Mouse (Mus musculus): Measurements from ENCODE around the gene Lhx9.

Lhx9 gene

DNA sequence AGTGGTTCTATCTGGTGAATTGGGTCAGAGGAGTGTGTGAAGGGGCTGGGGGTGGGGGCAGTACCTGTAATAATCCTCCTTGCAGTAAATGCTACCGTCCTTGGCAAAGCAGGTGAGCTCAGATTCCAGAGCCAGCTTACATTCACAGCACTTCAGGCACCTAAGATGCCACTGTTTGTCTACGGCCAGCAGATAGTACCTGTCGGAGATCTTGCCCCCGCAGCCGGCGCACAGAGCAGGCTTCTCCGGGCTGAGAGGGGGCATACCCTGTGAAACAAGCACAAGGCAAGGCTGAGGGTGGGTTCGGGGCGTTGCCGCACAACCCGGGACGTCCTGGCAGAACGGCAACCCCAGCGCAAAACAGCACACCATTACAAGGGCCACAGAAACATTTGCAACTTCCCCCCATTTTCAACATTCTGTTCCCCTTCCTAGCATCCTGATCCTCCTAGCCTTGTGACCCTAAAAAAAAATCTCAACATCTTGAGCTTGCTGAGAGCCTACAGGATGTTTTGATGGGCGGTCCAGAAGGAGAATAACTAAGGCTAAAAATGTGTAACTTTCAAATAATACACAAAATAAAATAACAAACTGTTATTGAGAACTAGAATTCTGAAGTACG is 8.5 kb downstream of the Lhx9 start:
- DNase-seq (ENCODE audit: low spot score) = no peak

DNA sequence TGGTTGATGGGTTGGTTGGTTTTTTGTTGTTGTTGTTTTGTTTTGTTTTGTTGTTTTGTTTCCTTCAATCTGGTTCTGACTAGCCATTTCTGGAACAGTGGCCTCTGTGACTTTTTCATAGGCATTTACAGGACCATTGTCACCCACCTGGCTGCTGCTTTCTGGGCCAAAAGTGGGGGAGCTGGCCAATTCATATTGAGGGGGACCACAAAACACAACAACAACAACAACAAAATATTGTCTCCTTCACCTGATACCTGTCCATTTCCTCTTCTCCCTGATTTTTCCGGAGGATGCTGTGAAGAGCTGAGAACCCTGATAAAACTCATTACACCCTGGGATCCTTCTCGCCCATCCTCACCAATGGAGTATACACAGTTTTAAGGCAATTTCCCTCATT is 9.1 kb downstream of the Lhx9 start:
- no peak for DNase-seq (ENCODE audit: low spot score)

DNA sequence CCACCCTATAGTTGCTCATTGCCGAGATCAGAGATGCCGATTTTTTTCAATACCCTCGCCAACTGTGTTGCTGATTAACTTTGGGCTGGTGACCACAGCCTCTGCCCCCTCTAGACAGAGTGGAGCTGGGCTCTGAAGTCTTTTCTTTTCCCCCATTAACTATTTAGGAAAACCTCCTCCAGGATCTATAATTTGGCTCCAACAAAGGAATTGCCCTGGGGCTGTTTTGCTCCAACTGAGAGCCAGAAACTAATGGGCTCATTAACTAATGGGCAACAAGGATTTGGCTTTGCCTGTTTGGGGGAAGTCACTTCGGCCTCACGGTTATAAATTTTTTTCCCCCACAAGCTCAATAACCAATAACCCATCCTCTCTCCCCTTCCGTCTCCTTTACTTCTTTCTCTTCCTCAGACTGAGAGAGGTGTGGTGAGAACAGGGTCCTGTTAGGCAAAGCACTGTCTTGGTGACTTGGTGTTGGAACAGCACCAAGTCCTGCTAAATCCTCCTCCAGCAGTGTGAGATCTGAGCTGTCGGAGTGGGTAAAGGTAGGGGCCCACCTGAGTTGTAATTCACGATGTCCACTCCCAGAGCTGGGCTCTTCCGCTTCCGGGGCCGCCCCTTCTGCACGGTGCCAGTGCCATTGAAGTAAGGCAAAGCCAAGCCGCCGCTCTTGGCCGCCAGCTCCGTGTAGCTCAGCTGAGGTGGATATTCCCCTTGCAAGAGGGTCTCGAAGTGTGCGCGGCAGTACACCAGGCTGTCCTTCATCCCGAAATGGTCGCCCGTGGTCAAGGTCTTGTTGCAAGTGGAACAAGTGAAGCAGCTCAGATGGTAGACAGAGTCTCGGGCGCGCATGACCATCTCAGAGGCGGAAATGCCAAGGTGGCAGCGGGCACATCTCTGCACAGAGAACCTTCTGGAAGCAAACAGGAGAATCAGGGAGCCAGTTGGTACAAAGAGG is 10.3 kb downstream of the Lhx9 start:
- peak; percentile 35 for DNase-seq (ENCODE audit: low spot score)

DNA sequence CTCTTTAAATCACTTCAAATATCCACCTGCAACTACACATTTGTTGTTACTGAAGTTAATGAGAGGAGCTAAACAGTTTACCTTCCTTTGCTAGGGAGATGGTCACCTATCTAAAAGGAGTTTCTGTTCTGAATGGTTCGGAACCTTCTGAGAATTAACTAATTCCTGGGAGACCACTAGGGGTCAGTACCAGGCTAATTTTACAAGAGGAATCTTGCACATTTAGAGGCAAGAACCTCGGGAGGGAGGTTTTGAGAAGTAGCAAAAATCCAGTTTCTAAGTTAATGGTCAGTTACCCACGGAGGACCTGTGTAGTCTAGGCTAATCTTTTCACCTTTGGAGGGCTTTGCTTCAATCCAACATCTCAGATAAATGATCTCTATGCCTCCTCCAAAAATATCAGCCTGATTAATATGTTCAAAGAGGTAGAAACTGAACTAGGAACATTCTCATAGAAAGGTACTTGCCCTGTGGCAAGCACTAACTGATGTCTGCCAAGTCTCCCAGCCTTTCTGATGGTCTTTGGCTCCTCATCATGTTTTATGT is 12.9 kb downstream of the Lhx9 start:
- DNase-seq (ENCODE audit: low spot score) = peak; percentile 59

DNA sequence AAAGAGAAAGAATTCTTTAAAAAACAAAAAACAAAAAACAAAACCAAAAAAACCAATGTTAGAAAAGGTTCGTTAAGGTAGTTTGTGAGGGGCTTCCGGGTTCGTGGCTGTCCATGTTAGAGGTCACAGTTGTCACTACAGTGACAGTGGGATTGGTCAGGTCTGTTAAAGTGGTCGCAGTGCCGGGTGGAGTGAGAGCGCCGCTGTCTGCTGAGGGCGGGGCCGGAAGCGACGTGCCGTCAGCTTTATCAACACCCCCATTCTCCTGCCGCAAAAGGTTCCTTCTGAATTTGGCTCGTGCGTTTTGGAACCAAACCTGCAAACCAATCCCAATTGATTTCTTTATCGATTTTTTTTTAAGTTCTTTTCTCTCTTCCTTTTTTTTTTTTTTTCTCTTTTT is 17.1 kb downstream of the Lhx9 start:
- peak; percentile 90 for DNase-seq (ENCODE audit: low spot score)

DNA sequence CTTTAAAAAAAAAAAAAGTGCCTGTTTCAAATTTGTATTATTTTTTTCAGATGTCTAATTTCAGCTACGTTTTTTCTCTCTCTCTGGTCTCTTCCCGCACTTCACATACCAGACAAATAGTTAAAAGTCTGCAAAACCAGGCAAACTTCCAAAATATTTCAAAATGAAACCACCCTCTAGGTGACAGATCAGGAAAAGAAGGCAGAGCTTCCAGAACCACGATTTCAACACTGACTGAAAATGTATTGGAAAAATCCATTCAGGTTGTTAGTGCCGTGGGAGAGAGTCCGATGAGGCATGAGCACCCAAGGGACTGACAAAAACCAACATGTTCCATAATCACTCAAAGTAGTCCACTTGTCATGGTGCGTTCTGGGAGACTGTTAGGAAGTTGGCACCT is 21.5 kb downstream of the Lhx9 start:
- DNase-seq (ENCODE audit: low spot score) = no peak

DNA sequence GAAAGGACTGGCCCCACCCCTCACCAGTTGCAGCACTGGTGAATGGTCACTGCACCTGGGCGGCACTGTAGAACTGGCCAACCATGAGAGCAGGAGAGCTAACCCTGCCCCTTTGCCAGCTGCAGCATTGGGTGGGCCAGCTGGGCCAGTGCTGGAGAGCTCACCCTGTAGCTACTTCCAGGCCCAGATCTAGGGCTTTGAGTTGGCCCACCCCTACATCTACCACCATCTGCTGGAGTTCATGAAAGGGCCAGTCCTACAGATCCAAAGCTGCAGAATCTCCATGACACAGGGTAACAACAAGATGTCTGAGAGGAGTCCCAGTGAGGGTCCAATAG is 25.4 kb downstream of the Lhx9 start:
- no peak for DNase-seq (ENCODE audit: low spot score)

DNA sequence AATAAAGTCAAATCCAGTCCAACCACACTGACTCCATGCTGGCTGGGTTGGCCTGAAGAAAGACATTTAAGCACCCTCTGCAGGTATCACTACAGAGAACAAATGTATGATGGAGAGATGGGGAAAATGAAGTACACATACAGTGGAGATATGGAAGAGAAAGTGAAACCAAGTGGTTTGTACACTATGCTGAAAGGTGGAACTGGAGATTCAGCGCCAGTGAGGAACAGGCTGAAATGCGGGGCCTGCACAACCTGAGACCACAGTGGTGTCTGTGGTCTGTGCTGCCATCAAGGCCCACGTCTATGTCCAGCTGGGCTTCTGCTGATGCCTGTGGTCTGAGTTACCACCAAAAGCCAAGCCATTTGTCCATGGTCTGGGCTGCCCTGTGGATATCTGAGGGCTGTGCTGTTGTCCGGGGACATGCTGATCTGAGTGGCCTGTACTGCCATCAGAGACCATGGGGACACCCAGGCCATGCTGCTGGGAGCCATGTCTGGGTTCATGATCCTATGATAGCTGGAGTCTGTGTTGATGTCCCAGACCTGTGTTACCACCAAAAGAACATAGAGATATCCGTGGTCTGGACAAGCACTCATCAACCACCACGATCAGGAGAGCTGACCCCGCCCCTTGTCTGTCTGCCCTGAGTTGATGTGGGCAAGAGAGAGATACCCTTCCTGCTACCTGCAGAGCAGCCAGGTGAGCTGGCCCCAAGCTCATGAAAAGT is 26.0 kb downstream of the Lhx9 start:
- DNase-seq (ENCODE audit: low spot score) = no peak

DNA sequence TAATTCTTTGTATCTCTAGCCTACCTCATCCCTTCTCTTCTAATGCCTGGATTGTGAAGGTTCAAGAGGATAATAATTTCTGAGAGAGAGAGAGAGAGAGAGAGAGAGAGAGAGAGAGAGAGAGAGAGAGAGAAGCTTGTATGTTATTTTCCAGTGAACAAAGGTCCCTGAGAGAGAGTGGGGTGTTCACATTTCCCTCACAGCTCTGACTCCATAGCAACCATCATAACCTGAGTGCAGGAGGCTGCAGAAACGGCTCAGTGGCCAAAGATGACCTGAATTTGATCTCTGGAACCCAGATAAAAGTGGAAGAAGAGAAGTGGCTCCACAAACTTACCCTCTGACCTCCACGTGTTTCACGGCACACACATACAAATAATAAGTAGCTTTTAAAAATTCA is 46.6 kb downstream of the Lhx9 start:
- no peak for DNase-seq (ENCODE audit: low spot score)

DNA sequence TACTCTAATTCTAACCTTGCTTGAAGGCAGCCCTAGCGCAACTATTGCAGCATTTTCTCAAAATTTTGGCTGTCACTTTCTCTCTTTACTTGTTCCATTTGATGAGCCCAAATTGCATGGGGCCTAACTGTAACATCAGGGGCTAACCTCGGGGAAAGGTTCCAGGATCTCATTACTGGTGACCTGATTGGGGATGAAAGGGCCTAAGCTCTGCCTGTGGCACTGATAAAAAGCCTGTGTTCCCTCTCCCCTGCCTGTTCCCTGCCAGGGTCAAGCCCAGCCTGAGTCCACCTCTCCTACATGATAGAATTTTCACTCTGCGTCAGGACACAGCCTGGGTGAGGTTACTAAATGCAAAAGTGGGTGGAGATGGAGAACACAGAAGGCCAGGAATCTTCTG is 47.1 kb downstream of the Lhx9 start:
- no peak for DNase-seq (ENCODE audit: low spot score)

DNA sequence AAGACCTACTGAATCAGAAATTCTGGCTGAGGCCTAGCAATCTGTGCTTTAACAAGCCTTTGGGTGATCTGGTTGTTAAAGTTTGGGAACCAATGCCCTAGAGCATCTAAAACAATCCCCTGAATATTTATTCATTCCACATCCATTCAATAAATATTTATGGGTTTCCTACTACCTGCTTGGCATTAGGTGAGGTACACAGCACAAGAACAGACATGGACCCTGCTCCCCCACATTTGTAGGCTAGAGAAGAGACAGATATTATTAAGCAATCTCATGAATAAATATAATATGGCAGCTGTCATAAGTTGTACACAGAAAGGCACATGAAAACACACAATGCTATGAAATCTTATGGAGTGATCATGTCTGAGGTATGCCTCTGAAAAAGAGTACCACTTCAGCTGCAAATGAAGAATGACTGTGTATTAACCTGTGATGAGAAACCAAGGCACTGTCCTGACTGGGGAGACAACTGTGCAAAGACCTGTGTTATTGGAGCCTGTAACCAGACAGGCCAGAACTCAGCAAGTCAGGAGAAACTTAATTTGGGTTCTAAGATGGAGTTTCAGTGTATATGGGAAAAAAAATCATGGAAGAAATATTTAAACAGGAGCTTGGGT is 48.6 kb downstream of the Lhx9 start:
- no peak for DNase-seq (ENCODE audit: low spot score)

DNA sequence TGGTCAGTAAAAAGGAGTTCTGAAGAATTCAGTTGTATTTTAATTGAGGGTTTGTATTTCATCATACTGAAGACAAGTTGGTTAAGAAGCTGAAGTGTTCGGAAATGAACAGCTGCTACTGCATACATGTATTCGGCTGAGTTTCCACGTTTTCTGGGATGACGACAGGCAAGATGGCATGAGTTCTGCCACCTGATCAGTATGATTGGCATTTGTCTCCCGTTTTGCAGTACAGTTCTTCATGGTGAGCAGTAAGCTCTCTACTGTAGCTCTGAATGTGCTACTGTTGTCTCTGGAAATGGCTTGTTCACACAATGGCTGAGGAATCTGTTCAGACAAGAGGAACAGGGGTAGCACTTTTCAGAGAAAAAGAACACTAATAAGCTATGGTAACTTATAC is 50.3 kb downstream of the Lhx9 start:
- DNase-seq (ENCODE audit: low spot score) = no peak

DNA sequence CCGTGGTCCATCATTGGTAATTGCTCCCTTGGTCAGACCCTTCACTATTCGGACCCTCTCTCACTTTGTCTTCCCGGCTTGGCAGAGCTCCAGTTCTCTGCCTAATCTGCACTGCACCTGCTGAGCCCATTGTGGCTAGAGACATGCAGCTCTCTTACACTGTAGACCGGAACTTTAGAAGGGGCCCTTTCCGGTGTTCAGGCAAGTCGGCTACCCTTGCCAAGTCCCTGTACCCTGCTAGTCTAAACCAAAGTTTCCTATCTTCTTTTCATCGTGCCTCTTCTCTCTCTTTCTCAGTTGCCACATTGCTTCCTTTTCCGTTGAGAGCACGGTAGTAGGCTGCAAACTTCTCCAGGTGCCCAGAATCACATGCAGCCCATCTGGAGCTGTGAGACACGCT is 62.5 kb downstream of the Lhx9 start:
- no peak for DNase-seq (ENCODE audit: low spot score)

DNA sequence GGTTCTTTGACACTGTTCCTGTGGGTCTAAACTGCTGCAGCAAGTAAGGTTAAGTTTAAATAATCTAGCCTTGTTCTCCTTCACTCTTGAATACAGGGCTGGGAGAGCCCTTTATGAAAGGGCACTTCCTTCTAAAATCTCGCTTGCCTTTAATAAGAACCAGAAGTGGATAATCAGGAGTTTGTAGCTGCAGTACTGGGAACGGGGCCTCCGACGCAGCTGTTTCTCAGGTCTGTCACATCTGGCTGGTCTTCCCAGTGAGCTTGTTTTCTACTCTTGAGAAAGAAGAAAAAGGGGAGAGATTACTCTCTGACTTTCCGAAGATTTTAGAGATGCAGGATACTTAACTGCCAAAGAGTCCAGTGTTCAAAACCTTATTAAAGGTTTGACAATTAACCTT is 64.4 kb downstream of the Lhx9 start:
- no peak for DNase-seq (ENCODE audit: low spot score)

Measured in embryo, embryonic 10 days (tissue).